Mouse (Mus musculus): ENCODE measurements around the gene Unkl.

Unkl gene

DNA sequence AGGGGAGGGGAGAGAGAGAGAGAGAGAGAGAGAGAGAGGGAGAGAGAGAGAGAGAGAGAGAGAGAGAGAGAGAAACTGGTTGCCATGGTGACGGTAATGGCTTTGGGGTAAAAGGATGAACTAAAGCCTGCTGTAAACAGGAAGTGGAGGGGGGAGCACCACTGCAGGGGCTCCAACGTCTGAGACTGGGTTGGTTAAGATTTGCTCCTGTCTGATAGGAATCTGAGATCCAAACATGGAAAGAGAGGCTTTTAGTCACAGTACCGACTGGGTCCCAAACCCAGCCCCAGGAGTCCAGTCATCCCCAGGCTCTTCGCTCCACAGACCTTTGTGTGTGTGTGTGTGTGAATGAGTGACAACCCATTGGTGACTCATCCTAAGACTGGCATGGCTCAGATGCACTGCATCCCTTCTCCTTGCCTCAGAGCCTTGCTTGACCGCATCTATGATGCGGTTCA lies 69.6 kb downstream of the Unkl start:
- no peak for DNase-seq

DNA sequence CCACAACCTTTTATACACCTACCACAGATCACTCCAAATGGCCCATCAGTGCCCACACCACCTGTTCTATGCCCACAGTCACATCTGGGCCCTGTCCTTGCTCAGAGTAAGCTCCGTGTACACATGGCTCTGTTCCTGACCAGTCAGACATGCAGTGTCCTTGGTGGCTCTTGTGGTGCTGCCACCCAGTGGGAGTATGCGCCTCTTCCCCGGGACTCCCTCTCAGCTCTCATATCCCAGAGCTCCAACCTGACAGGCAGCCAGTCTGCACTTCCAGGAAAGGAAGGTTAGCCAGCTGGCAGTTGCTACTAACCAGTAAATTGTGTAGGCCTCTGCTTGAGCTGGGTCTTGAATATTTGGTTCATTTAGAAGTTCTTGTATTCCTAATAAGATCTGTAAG lies 76.3 kb downstream of the Unkl start:
- no peak for DNase-seq

DNA sequence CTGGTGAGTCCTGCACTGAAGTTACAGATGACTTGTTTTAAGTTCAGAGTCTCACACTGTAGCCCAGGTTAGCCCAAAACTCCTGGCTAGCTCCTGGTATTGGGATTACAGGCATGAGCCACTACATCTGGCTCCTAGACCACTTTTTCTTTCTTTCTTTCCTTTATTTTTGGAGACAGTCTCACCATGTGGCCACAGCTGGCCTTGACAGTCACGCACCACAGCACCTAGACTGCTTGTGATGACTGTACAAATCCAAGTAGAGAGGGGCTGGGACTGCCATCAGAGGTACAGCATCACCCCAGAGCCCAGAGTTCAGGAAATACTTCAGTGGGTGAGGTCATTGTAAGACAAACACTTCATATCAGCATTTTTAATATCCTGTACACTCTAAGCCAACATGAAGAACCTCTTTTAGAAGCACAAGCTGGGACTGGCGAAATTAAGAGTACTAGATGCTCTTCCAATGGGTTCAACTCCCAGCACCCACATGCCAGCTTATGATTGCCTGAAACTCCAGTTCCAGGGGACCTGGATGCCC lies 82.7 kb downstream of the Unkl start:
- no peak for DNase-seq

DNA sequence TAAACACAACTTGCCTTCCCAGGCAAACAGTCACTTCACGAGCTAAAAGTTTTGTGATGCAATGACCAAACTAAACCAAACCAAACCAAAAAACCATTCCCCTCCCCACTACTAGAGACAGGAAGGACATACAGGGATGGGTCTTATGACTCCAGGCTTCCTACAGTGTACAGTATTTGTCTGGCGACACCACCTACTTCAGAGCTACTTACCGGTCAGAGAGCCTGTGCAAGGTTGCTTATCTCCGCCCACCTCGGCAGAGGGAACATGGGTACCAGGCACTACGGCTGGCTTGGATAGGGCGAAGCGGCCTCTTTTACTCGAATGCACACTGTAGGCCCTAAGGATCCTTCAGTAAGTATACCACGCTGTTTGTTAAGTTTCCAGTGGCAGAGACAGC lies 84.1 kb downstream of the Unkl start:
- peak; percentile 23 for DNase-seq

DNA sequence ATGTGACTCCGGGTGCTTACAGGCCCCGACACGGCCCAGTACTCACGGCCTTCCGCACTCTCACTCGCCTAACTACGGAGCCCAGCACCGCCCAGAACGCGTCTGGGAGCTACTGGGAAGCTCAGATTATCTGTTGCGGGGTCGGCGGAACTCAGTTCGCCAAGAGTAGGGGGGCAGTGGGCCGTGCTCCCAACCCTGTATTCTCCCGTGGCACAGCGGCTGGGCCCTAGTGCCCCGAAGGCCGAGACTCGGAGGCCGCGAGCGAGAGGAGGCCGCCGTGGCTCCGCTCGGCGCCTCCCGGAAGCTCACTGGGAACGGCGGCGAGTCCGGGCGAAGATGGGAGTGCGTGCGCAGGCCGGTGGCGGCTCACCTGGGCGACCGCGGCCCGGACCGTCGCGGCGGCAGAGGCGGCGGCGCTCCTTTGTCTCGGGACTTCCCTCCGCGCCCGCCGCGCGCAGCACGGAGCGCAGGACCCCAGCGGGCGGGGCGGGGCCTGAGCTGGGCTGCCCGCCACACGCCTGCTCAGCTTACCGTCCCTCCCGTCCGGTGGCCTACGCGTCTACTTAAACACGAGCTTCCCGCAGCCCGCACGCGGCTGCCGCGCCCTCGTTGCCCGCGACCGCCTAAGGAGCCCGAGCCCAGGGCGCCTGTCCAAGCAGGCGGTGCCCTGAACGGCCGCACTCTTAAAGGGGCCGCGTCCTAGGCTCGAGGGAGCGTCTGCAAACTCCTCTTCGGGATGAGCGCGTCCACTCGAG lies 84.9 kb downstream of the Unkl start:
- DNase-seq = peak; percentile 88

DNA sequence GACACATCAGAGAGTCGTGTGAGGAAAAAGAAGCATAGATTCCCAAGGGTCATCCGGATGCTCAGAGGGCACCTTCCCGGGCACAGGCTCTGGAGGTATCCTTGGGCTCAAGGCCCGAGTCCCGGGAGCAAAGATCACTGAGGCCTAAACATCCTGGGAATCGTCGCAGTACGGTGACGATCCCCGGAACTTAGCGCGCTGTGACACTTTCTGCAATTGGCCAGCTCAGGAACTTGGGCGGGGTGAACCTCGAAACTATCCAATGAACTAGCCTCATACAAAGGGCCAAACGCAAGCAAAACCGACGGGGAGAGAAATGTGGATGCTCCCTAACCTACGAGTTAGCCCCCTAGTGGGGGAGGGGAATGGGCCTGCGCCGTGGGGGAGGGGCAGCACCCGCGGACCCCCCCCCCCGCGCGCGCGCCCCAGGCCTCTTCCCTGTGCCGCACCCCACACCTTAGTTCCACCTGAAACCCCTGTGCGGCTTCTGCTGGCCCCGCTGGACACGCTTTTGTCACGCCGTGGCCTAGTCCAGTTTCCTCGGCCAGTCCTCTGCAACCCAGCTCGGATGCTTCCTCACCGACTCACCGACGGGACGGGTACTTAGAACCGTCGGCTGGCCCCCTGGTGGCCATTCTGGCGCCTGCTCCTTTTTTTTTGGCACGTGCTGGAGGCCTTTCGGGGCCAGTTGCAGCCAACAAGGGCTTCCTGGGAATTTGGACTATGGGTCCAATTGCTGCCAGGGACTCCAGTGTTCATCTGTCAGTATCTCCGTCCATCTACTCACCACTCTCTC lies 85.7 kb downstream of the Unkl start:
- peak; percentile 94 for DNase-seq

DNA sequence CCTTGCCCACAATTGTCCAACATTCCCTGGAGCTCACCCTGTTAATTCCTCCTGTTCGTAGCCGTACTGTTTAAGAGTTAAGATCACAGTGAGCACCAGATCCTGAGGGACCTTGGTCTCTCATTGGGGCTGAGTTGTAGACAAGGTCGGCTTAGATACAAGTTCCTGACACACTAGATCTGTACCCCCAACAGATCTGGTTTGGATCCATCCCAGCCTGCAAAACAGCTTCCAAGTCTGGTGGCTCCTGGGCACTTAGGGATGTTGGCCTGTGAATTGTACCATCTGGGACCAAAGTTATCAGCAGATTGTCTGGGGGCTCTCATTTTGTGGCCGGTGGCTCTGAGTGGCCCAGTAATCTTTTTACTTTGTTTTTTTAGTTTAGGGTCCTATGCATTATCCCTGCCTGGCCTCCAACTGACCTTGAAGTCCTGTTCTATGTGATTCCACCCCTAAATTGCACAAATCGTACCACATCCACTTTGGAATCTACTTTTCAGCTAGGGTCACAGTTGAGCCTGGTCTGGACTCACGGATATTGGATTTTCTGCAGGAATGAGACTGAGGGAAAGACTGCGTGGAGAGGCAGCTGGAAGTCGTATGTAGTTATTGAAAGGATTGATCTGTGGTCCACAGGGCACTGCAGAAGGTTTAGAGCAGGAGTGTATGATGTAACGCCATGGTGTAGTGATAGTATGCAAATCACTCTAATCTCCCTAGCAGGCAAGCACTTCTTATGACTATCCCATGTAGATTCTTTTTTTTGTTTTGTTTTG lies 86.6 kb downstream of the Unkl start, which contains the start of gene Ube2i:
Gene Ube2i (minus strand): TSS at position 52 of the 776 bp plus-strand sequence.
- DNase-seq = no peak

DNA sequence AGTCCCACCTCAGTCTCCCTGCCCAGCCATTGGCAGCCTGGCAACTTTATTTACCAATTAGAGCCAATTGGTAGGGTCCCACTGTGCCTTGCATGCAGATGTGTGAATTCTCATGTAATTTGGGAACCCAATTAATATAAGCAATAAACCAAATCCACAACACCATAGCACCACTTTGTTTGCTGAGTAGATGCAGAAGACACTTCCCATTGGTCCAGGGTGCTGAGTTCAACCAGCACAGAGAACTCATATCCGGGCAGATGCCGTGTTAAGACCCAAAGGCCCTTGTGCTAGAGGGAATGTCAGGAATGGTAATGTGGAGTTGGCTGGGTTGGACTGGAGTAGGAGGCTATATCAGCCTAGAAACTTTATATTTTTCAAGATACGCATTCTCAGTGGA lies 87.6 kb downstream of the Unkl start:
- DNase-seq = no peak

DNA sequence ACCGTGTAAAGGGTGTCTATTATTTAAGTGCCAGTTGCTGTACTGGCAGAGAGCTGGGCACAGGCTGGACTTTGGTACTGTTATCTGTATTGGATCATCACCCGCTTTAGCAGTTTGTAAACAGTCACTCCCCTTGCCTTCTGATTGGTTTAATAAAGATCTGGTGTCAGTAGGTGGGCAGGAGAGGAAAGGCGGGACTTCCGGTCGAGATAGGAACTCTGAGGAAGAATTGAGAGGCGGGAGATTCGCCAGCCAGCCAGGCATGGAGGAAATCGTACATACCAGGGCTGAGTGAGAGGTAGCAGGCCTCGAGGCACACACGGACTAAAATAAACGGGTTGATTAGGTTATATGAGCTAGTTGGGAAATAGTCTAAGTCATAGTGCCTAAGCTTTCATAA lies 93.9 kb downstream of the Unkl start:
- peak; percentile 71 for DNase-seq
